Mouse (Mus musculus) MEL (cell line): ENCODE results near the gene Hilpda. TPM values are rescaled to one million over a fixed set of nuclear protein-coding genes. Genes with fewer than 3 reads are reported as not detected.

Source experiments
- DNase-seq: peaks from one replicate; pipeline ENCODE4 v3.0.0; 2011; ENCODE audit warnings: low read depth, low spot score
- H3K27ac ChIP-seq: 2 replicates; pipeline ENCODE4 v1.5.1; 2012; ENCODE audit warnings: low read depth, mild to moderate bottlenecking, control low read depth, low read length, moderate library complexity; ENCODE audit not compliant: control insufficient read depth
- H3K27me3 ChIP-seq, 2 experiments: fragments of 150-350 bp in 1 of 2; sonication (generic) in 1 of 2; 2 replicates each; pipeline ENCODE4 v1.6.1; 2012; ENCODE audit warnings: low read length in 2 of 2, mild to moderate bottlenecking in 2 of 2, improper control_type of control experiment in 1 of 2, moderate library complexity in 1 of 2; ENCODE audit not compliant: insufficient read depth in 2 of 2, control insufficient read depth in 1 of 2
- H3K36me3 ChIP-seq, 2 experiments: 2 replicates each; pipeline ENCODE4 v1.6.1; 2012 to 2014; ENCODE audit warnings: low read length in 2 of 2, improper control_type of control experiment in 1 of 2, inconsistent platforms in 1 of 2, mild to moderate bottlenecking in 1 of 2; ENCODE audit not compliant: insufficient read depth in 2 of 2, control insufficient read depth in 1 of 2
- H3K4me1 ChIP-seq, 2 experiments: fragments of 150-350 bp in 1 of 2; sonication (generic) in 1 of 2; 2 replicates each; pipeline ENCODE4 v1.6.1; 2012; ENCODE audit warnings: low read length in 2 of 2, improper control_type of control experiment in 1 of 2, mild to moderate bottlenecking in 1 of 2; ENCODE audit not compliant: insufficient read depth in 2 of 2, control insufficient read depth in 1 of 2
- H3K4me3 ChIP-seq, 2 experiments: fragments of 150-350 bp in 1 of 2; sonication (generic) in 1 of 2; 2 replicates each; pipeline ENCODE4 v1.5.1; 2012; ENCODE audit warnings: low read depth in 2 of 2, low read length in 2 of 2, mild to moderate bottlenecking in 2 of 2, moderate library complexity in 2 of 2, control low read depth in 1 of 2, improper control_type of control experiment in 1 of 2; ENCODE audit not compliant: control insufficient read depth in 1 of 2, insufficient read depth in 1 of 2
- H3K79me2 ChIP-seq: 2 replicates; pipeline ENCODE4 v1.6.1; 2012; ENCODE audit warnings: mild to moderate bottlenecking, low read length, moderate library complexity; ENCODE audit not compliant: control insufficient read depth, poor library complexity, insufficient read depth
- H3K9ac ChIP-seq: 2 replicates; pipeline ENCODE4 v1.6.1; 2012; ENCODE audit warnings: low read depth, mild to moderate bottlenecking, control low read depth, low read length, moderate library complexity; ENCODE audit not compliant: control insufficient read depth, poor library complexity, severe bottlenecking
- H3K9me3 ChIP-seq: fragments of 150-350 bp; sonication (generic); replicated peaks from 2 replicates; pipeline ENCODE4 v1.6.1; 2012; ENCODE audit warnings: mild to moderate bottlenecking, low read length, improper control_type of control experiment, moderate library complexity; ENCODE audit not compliant: insufficient read depth
- CHD1 ChIP-seq: IDR thresholded peaks from 2 replicates; pipeline ENCODE4 v1.6.1; 2012; ENCODE audit warnings: low read depth, mild to moderate bottlenecking, inconsistent platforms, low read length, improper control_type of control experiment
- CTCF ChIP-seq, 3 experiments: IDR thresholded peaks in 2 of 3; conservative IDR thresholded peaks in 1 of 3; 2 replicates each; pipeline ENCODE4 v1.5.1; 2011 to 2012; ENCODE audit warnings: low read length in 3 of 3, low read depth in 2 of 3, mild to moderate bottlenecking in 2 of 3, improper control_type of control experiment in 1 of 3, inconsistent platforms in 1 of 3, mixed read lengths in 1 of 3, moderate library complexity in 1 of 3; ENCODE audit not compliant: control insufficient read depth in 1 of 3, insufficient read depth in 1 of 3, poor library complexity in 1 of 3, severe bottlenecking in 1 of 3
- E2F4 ChIP-seq: IDR thresholded peaks from 2 replicates; pipeline ENCODE4 v1.6.1; 2011; ENCODE audit warnings: low read depth, low read length, improper control_type of control experiment, borderline replicate concordance
- ELF1 ChIP-seq: IDR thresholded peaks from 2 replicates; pipeline ENCODE4 v1.6.1; 2014; ENCODE audit warnings: low read depth, mild to moderate bottlenecking, inconsistent platforms, low read length, improper control_type of control experiment, moderate library complexity
- EP300 ChIP-seq, 2 experiments: IDR thresholded peaks; 2 replicates each; pipeline ENCODE4 v1.6.1; 2011; ENCODE audit warnings: improper control_type of control experiment in 2 of 2, low read length in 2 of 2, low read depth in 1 of 2, mild to moderate bottlenecking in 1 of 2
- ETS1 ChIP-seq: IDR thresholded peaks from 2 replicates; pipeline ENCODE4 v1.6.1; 2012; ENCODE audit warnings: low read depth, mild to moderate bottlenecking, inconsistent platforms, low read length, improper control_type of control experiment, moderate library complexity
- GABPA ChIP-seq: IDR thresholded peaks from 2 replicates; pipeline ENCODE4 v1.6.1; 2012; ENCODE audit warnings: low read depth, mild to moderate bottlenecking, inconsistent platforms, low read length, improper control_type of control experiment, moderate library complexity
- GATA1 ChIP-seq: IDR thresholded peaks from 2 replicates; pipeline ENCODE4 v1.6.1; 2011; ENCODE audit warnings: low read depth, low read length, improper control_type of control experiment
- MAFK ChIP-seq: IDR thresholded peaks from 2 replicates; pipeline ENCODE4 v1.6.1; 2011; ENCODE audit warnings: low read depth, mild to moderate bottlenecking, low read length, improper control_type of control experiment, borderline replicate concordance
- MAX ChIP-seq: IDR thresholded peaks from 2 replicates; pipeline ENCODE4 v1.6.1; 2011; ENCODE audit warnings: low read length, improper control_type of control experiment
- MAZ ChIP-seq: IDR thresholded peaks from 2 replicates; pipeline ENCODE4 v1.6.1; 2012; ENCODE audit warnings: low read depth, mild to moderate bottlenecking, inconsistent platforms, low read length, improper control_type of control experiment
- MXI1 ChIP-seq: IDR thresholded peaks from 2 replicates; pipeline ENCODE4 v1.6.1; 2011; ENCODE audit warnings: mild to moderate bottlenecking, low read depth, low read length, improper control_type of control experiment
- MYB ChIP-seq: IDR thresholded peaks from 2 replicates; pipeline ENCODE4 v1.6.1; 2011; ENCODE audit warnings: mild to moderate bottlenecking, low read depth, low read length, improper control_type of control experiment
- MYC ChIP-seq: IDR thresholded peaks from 2 replicates; pipeline ENCODE4 v1.6.1; 2011; ENCODE audit warnings: low read depth, mild to moderate bottlenecking, low read length, improper control_type of control experiment, moderate library complexity
- NELFE ChIP-seq: IDR thresholded peaks from 2 replicates; pipeline ENCODE4 v1.6.1; 2011; ENCODE audit warnings: low read depth, low read length, improper control_type of control experiment
- POLR2A ChIP-seq, 2 experiments: IDR thresholded peaks; 2 replicates each; pipeline ENCODE4 v1.6.1; 2011 to 2012; ENCODE audit warnings: low read length in 2 of 2, mild to moderate bottlenecking in 2 of 2, control low read depth in 1 of 2, improper control_type of control experiment in 1 of 2, low read depth in 1 of 2, moderate library complexity in 1 of 2; ENCODE audit not compliant: control insufficient read depth in 1 of 2, insufficient read depth in 1 of 2, poor library complexity in 1 of 2
- POLR2AphosphoS2 ChIP-seq: IDR thresholded peaks from 2 replicates; pipeline ENCODE4 v1.6.1; 2011; ENCODE audit warnings: low read length, improper control_type of control experiment
- RAD21 ChIP-seq: IDR thresholded peaks from 2 replicates; pipeline ENCODE4 v1.6.1; 2011; ENCODE audit warnings: mild to moderate bottlenecking, low read depth, low read length, improper control_type of control experiment
- RCOR1 ChIP-seq: IDR thresholded peaks from 2 replicates; pipeline ENCODE4 v1.6.1; 2012; ENCODE audit warnings: low read depth, mild to moderate bottlenecking, inconsistent platforms, low read length, improper control_type of control experiment
- SIN3A ChIP-seq: IDR thresholded peaks from 2 replicates; pipeline ENCODE4 v1.6.1; 2012; ENCODE audit warnings: low read length, improper control_type of control experiment, inconsistent platforms
- TAL1 ChIP-seq: IDR thresholded peaks from 2 replicates; pipeline ENCODE4 v1.6.1; 2012; ENCODE audit warnings: mild to moderate bottlenecking, inconsistent platforms, low read length, moderate library complexity, mixed read lengths
- UBTF ChIP-seq: IDR thresholded peaks from 2 replicates; pipeline ENCODE4 v1.6.1; 2012; ENCODE audit warnings: low read depth, mild to moderate bottlenecking, inconsistent platforms, low read length, improper control_type of control experiment, moderate library complexity, borderline replicate concordance; ENCODE audit not compliant: insufficient read depth
- USF2 ChIP-seq, 2 experiments: IDR thresholded peaks; 2 replicates each; pipeline ENCODE4 v1.6.1; 2011 to 2012; ENCODE audit warnings: improper control_type of control experiment in 2 of 2, low read length in 2 of 2, borderline replicate concordance in 1 of 2, inconsistent platforms in 1 of 2, low read depth in 1 of 2, mild to moderate bottlenecking in 1 of 2; ENCODE audit not compliant: insufficient read depth in 1 of 2
- ZC3H11A ChIP-seq: IDR thresholded peaks from 2 replicates; pipeline ENCODE4 v1.6.1; 2012; ENCODE audit warnings: low read depth, mild to moderate bottlenecking, inconsistent platforms, low read length, improper control_type of control experiment
- ZMIZ1 ChIP-seq: IDR thresholded peaks from 2 replicates; pipeline ENCODE4 v1.6.1; 2012; ENCODE audit warnings: low read depth, mild to moderate bottlenecking, inconsistent platforms, low read length, improper control_type of control experiment, moderate library complexity
- ZNF384 ChIP-seq: IDR thresholded peaks from 2 replicates; pipeline ENCODE4 v1.6.1; 2012; ENCODE audit warnings: low read depth, mild to moderate bottlenecking, inconsistent platforms, low read length, improper control_type of control experiment
- polyA plus RNA-seq, 2 experiments: library from polyadenylated mRNA; stranded (reverse) in 1 of 2; unstranded in 1 of 2; fragments of >175 nt in 1 of 2; fragments of >200 nt in 1 of 2; gene quantifications; 2 replicates each; pipeline versions ENCODE4 v1.2.1 to v1.2.4; 2012; ENCODE audit warnings: low replicate concordance in 2 of 2, low read depth in 1 of 2; ENCODE audit not compliant: insufficient read length in 2 of 2, insufficient read depth in 1 of 2, missing spikeins in 1 of 2
- total RNA-seq: library from RNA; depleted of rRNA; stranded (reverse); fragments of 300-350 nt; gene quantifications from 2 replicates; pipeline ENCODE4 v1.2.3, GENCODE M21; 2012

Gene Hilpda
- total and polyA plus RNA-seq, 3 experiments = 17.0 to 18.1 TPM; not detected in 1

- H3K27ac ChIP-seq = no peak overlapping the region
- H3K9ac ChIP-seq = no peak overlapping the region
- H3K79me2 ChIP-seq = no peaks in the 10 kb centered on the region
- H3K4me3 ChIP-seq = no peak overlapping the region
- no peaks in the 10 kb centered on the region for H3K9me3 ChIP-seq
- no peaks in the 10 kb centered on the region for H3K36me3 ChIP-seq
- H3K4me1 ChIP-seq = no peaks in the 10 kb centered on the region
- TF ChIP-seq ZC3H11A (no peak), MAX (no peak), POLR2A (IDR thresholded peaks at IDR 0.05; ENCODE audit: control insufficient read depth in 1 of 2, insufficient read depth in 1 of 2, low read depth in 1 of 2, low read length in 2 of 2, poor library complexity in 1 of 2) (no peak), EP300 (IDR thresholded peaks at IDR 0.05; ENCODE audit: low read depth in 1 of 2, low read length in 2 of 2) (no peak), NELFE (no peak), MYC (no peak), MAFK (no peak), MAZ (no peak), MYB (no peak), GABPA (no peak), POLR2AphosphoS2 (no peak), MXI1 (no peak), CTCF (IDR thresholded peaks at IDR 0.05 in 2 of 3, conservative IDR thresholded peaks at IDR 0.05 in 1 of 3; ENCODE audit: control insufficient read depth in 1 of 3, insufficient read depth in 1 of 3, low read depth in 2 of 3, low read length in 3 of 3, poor library complexity in 1 of 3, severe bottlenecking in 1 of 3) (no peak), CHD1 (no peak), ZMIZ1 (no peak), ELF1 (no peak)
- H3K27me3 ChIP-seq = peaks cover 0 to 3% of the 10 kb centered on the region in 2 experiments; a peak in 1 of 4 replicates
- no peak for DNase-seq
These were observed 36.7 kb downstream of the Hilpda start for GRCm38 (mm10) chr6:29308846-29309605.

GRCm38 (mm10) chr6:29313690-29314202 lies 41.5 kb downstream of the Hilpda start:
- H3K9ac ChIP-seq = no peak overlapping the region
- no peak overlapping the region for H3K4me3 ChIP-seq
- no peaks in the 10 kb centered on the region for H3K9me3 ChIP-seq
- DNase-seq = no peak
- H3K36me3 ChIP-seq = no peaks in the 10 kb centered on the region
- peaks cover 3 to 5% of the 10 kb centered on the region in 2 experiments for H3K27me3 ChIP-seq
- H3K79me2 ChIP-seq = no peaks in the 10 kb centered on the region
- no peak for TF ChIP-seq SIN3A
- no peak for TF ChIP-seq ZNF384
- TF ChIP-seq MAFK = no peak
- TF ChIP-seq CHD1 = no peak
- no peak for TF ChIP-seq TAL1
- TF ChIP-seq MXI1 = no peak
- TF ChIP-seq E2F4 = no peak
- no peak for TF ChIP-seq GATA1
- no peak for TF ChIP-seq RAD21
- no peak for TF ChIP-seq ZC3H11A
- no peak for TF ChIP-seq ZMIZ1
- TF ChIP-seq ELF1 = no peak
- TF ChIP-seq POLR2A (IDR thresholded peaks at IDR 0.05; ENCODE audit: control insufficient read depth in 1 of 2, insufficient read depth in 1 of 2, low read depth in 1 of 2, low read length in 2 of 2, poor library complexity in 1 of 2) = no peak
- no peak for TF ChIP-seq NELFE
- TF ChIP-seq ETS1 = no peak
- no peak for TF ChIP-seq UBTF
- no peak for TF ChIP-seq RCOR1
- TF ChIP-seq USF2 (IDR thresholded peaks at IDR 0.05; ENCODE audit: borderline replicate concordance in 1 of 2, insufficient read depth in 1 of 2, low read depth in 1 of 2, low read length in 2 of 2) = no peak
- no peak overlapping the region for H3K27ac ChIP-seq
- H3K4me1 ChIP-seq = no peaks in the 10 kb centered on the region
